Mouse (Mus musculus) heart, embryonic 12.5 days (tissue): ENCODE results near the gene Gm5447. TPM values are rescaled to one million over a fixed set of nuclear protein-coding genes. Genes with fewer than 3 reads are reported as not detected.

ENCODE experiments used
- ATAC-seq: fragments of 200-750 bp; cut with Nextera tagmentation; 2 replicates; pipeline ENCODE4 v1.8.0; 2017; ENCODE audit warnings: moderate TSS enrichment, moderate library complexity; ENCODE audit not compliant: insufficient number of reproducible peaks, low FRiP score
- H3K27ac ChIP-seq: fragments of 300-500 bp; sonication (generic); 2 replicates; pipeline ENCODE4 v1.5.1; 2016; ENCODE audit warnings: mild to moderate bottlenecking, moderate library complexity; ENCODE audit not compliant: poor library complexity, severe bottlenecking
- H3K27me3 ChIP-seq: fragments of 300-500 bp; sonication (generic); replicated peaks from 2 replicates; pipeline ENCODE4 v1.6.1; 2016; ENCODE audit warnings: mild to moderate bottlenecking, moderate library complexity
- H3K36me3 ChIP-seq: fragments of 300-500 bp; sonication (generic); 2 replicates; pipeline ENCODE4 v1.6.1; 2016; ENCODE audit warnings: mild to moderate bottlenecking, moderate library complexity
- H3K4me1 ChIP-seq: fragments of 300-500 bp; sonication (generic); replicated peaks from 2 replicates; pipeline ENCODE4 v1.6.1; 2016; ENCODE audit warnings: mild to moderate bottlenecking
- H3K4me2 ChIP-seq: fragments of 300-500 bp; sonication (generic); 2 replicates; pipeline ENCODE4 v1.6.1; 2016; ENCODE audit warnings: mild to moderate bottlenecking, moderate library complexity
- H3K4me3 ChIP-seq: fragments of 300-500 bp; sonication (generic); 2 replicates; pipeline ENCODE4 v1.5.1; 2016; ENCODE audit warnings: mild to moderate bottlenecking
- H3K9ac ChIP-seq: fragments of 300-500 bp; sonication (generic); 2 replicates; pipeline ENCODE4 v1.6.1; 2016; ENCODE audit warnings: mild to moderate bottlenecking, moderate library complexity
- H3K9me3 ChIP-seq: fragments of 300-500 bp; sonication (generic); replicated peaks from 2 replicates; pipeline ENCODE4 v1.6.1; 2016; ENCODE audit warnings: mild to moderate bottlenecking, moderate library complexity
- WGBS: fragments of 180-500 bp; shearing (Covaris S2); methylation state at CpG from one replicate; pipeline ENCODE4 v1.1.7; 2016; 5-methylcytosine and 5-hydroxymethylcytosine counted together
- polyA plus RNA-seq: library from polyadenylated mRNA; unstranded; fragments of >200 nt; fragmentation: Nextera tagmentation; extraction: Ambion mirVana; gene quantifications from 2 replicates; pipeline ENCODE4 v1.2.1, GENCODE M21; 2016

Gene Gm5447
- not detected in 2 replicates for polyA plus RNA-seq

- H3K27me3 ChIP-seq, result no peaks in the 10 kb centered on the region
- H3K9ac ChIP-seq, result peak within 1 kb of the TSS; percentile 89
- H3K4me1 ChIP-seq, result peaks cover 21% of the 10 kb centered on the region
- H3K36me3 ChIP-seq, result no peaks in the 10 kb centered on the region
- peak within 1 kb of the TSS; percentile 80 for H3K4me3 ChIP-seq
- 1% methylated on average over 54 of the region's 54 CpGs for WGBS
- peak within 1 kb of the TSS; percentile 71 for H3K4me2 ChIP-seq
- H3K27ac ChIP-seq, result peak within 1 kb of the TSS; percentile 82
- ATAC-seq, result peak; percentile 89
- no peaks in the 10 kb centered on the region for H3K9me3 ChIP-seq
Observed at GRCm38 (mm10) chr13:30973501-30974246, at the start of gene Gm5447, which contains the start of gene Exoc2. Gene Gm5447 (plus strand): TSS chr13:30974204. Gene Exoc2 (minus strand): TSS chr13:30974093.

GRCm38 (mm10) chr13:30924269-30924668, 49.7 kb upstream of the Gm5447 start:
- Histone ChIP-seq H3K4me2 (no peak overlapping the region), H3K27me3 (no peaks in the 10 kb centered on the region), H3K9ac (no peak overlapping the region), H3K4me1 (0 out of 2 replicates have a peak, but pooled peaks cover 7% of the 10 kb centered on the region), H3K36me3 (peaks cover 13% of the 10 kb centered on the region), H3K9me3 (no peaks in the 10 kb centered on the region), H3K27ac (no peak overlapping the region), H3K4me3 (no peak overlapping the region)
- ATAC-seq, result no peak
- WGBS, result 92% methylated on average over 6 of the region's 6 CpGs

- Histone ChIP-seq H3K4me3 (no peak overlapping the region), H3K36me3 (peaks cover 14% of the 10 kb centered on the region), H3K27ac (no peak overlapping the region), H3K27me3 (no peaks in the 10 kb centered on the region), H3K4me1 (0 out of 2 replicates have a peak, but pooled peaks cover 7% of the 10 kb centered on the region), H3K9me3 (no peaks in the 10 kb centered on the region), H3K9ac (no peak overlapping the region), H3K4me2 (no peak overlapping the region)
- ATAC-seq, result no peak
- WGBS, result 71% methylated on average over 2 of the region's 2 CpGs
Observed at GRCm38 (mm10) chr13:30929119-30929518, 44.9 kb upstream of the Gm5447 start.

GRCm38 (mm10) chr13:30931613-30932012, 42.4 kb upstream of the Gm5447 start:
- Histone ChIP-seq H3K9me3 (no peaks in the 10 kb centered on the region), H3K27ac (no peak overlapping the region), H3K9ac (no peak overlapping the region), H3K27me3 (no peaks in the 10 kb centered on the region), H3K4me1 (0 out of 2 replicates have a peak, but pooled peaks cover 7% of the 10 kb centered on the region), H3K4me2 (no peak overlapping the region), H3K36me3 (peaks cover 7% of the 10 kb centered on the region; the same call in 1 of the 2 replicates), H3K4me3 (no peak overlapping the region)
- 70% methylated on average over 4 of the region's 4 CpGs for WGBS
- no peak for ATAC-seq

- Histone ChIP-seq H3K9ac (no peak overlapping the region), H3K27ac (no peak overlapping the region), H3K27me3 (no peaks in the 10 kb centered on the region), H3K4me2 (no peak overlapping the region), H3K4me1 (0 out of 2 replicates have a peak, but pooled peaks cover 7% of the 10 kb centered on the region), H3K4me3 (no peak overlapping the region), H3K9me3 (no peaks in the 10 kb centered on the region), H3K36me3 (peaks cover 7% of the 10 kb centered on the region; the same call in 1 of the 2 replicates)
- no peak for ATAC-seq
- 84% methylated on average over 6 of the region's 6 CpGs for WGBS
Observed at GRCm38 (mm10) chr13:30932972-30933371, 41.0 kb upstream of the Gm5447 start.

- H3K4me3 ChIP-seq, result no peak overlapping the region
- no peaks in the 10 kb centered on the region for H3K36me3 ChIP-seq
- no peak overlapping the region for H3K4me2 ChIP-seq
- H3K9ac ChIP-seq, result no peak overlapping the region
- H3K27me3 ChIP-seq, result no peaks in the 10 kb centered on the region
- no peaks in the 10 kb centered on the region for H3K9me3 ChIP-seq
- peaks cover 17% of the 10 kb centered on the region for H3K4me1 ChIP-seq
- ATAC-seq, result no peak
- no peak overlapping the region for H3K27ac ChIP-seq
Observed at GRCm38 (mm10) chr13:30945788-30946187, 28.2 kb upstream of the Gm5447 start.

- 87% methylated on average over 15 of the region's 15 CpGs for WGBS
- no peak overlapping the region for H3K9ac ChIP-seq
- H3K4me2 ChIP-seq, result no peak overlapping the region
- H3K4me1 ChIP-seq, result peaks cover 17% of the 10 kb centered on the region
- H3K36me3 ChIP-seq, result no peaks in the 10 kb centered on the region
- no peak overlapping the region for H3K4me3 ChIP-seq
- no peaks in the 10 kb centered on the region for H3K27me3 ChIP-seq
- H3K9me3 ChIP-seq, result no peaks in the 10 kb centered on the region
- ATAC-seq, result no peak
- H3K27ac ChIP-seq, result no peak overlapping the region
Observed at GRCm38 (mm10) chr13:30947129-30947528, 26.9 kb upstream of the Gm5447 start.

GRCm38 (mm10) chr13:30947540-30947939, 26.5 kb upstream of the Gm5447 start, which contains the start of gene Hus1b:
Gene Hus1b (minus strand): TSS chr13:30947759.
- Histone ChIP-seq H3K4me3 (no peak within 1 kb of the TSS), H3K9me3 (no peaks in the 10 kb centered on the region), H3K27me3 (no peaks in the 10 kb centered on the region), H3K4me2 (no peak within 1 kb of the TSS), H3K36me3 (no peaks in the 10 kb centered on the region), H3K27ac (no peak within 1 kb of the TSS), H3K4me1 (peaks cover 17% of the 10 kb centered on the region), H3K9ac (no peak within 1 kb of the TSS)
- ATAC-seq, result no peak
- WGBS, result 85% methylated on average over 11 of the region's 11 CpGs

GRCm38 (mm10) chr13:30949181-30949580, 24.8 kb upstream of the Gm5447 start:
- no peak for ATAC-seq
- H3K4me1 ChIP-seq, result peaks cover 17% of the 10 kb centered on the region
- H3K27me3 ChIP-seq, result no peaks in the 10 kb centered on the region
- H3K4me2 ChIP-seq, result no peak overlapping the region
- WGBS, result 93% methylated on average over 9 of the region's 9 CpGs
- H3K9ac ChIP-seq, result no peak overlapping the region
- H3K27ac ChIP-seq, result no peak overlapping the region
- H3K9me3 ChIP-seq, result no peaks in the 10 kb centered on the region
- no peaks in the 10 kb centered on the region for H3K36me3 ChIP-seq
- H3K4me3 ChIP-seq, result no peak overlapping the region

- H3K27me3 ChIP-seq, result no peaks in the 10 kb centered on the region
- H3K36me3 ChIP-seq, result no peaks in the 10 kb centered on the region
- 90% methylated on average over 2 of the region's 2 CpGs for WGBS
- no peak for ATAC-seq
- H3K9ac ChIP-seq, result no peak overlapping the region
- no peak overlapping the region for H3K4me2 ChIP-seq
- H3K4me1 ChIP-seq, result peaks cover 7% of the 10 kb centered on the region
- H3K27ac ChIP-seq, result no peak overlapping the region
- no peak overlapping the region for H3K4me3 ChIP-seq
- H3K9me3 ChIP-seq, result no peaks in the 10 kb centered on the region; the same call in 1 of the 2 replicates
Observed at GRCm38 (mm10) chr13:30952044-30952443, 22.0 kb upstream of the Gm5447 start.

- WGBS, result 46% methylated on average over 1 of the region's 1 CpGs
- no peaks in the 10 kb centered on the region for H3K4me1 ChIP-seq
- no peaks in the 10 kb centered on the region for H3K27me3 ChIP-seq
- H3K9ac ChIP-seq, result no peak overlapping the region
- H3K27ac ChIP-seq, result no peak overlapping the region
- no peaks in the 10 kb centered on the region; the same call in 1 of the 2 replicates for H3K9me3 ChIP-seq
- H3K4me2 ChIP-seq, result no peak overlapping the region
- H3K36me3 ChIP-seq, result no peaks in the 10 kb centered on the region
- no peak for ATAC-seq
- no peak overlapping the region for H3K4me3 ChIP-seq
Observed at GRCm38 (mm10) chr13:30953580-30953979, 20.4 kb upstream of the Gm5447 start.
